Mouse (Mus musculus): ENCODE data around the gene Epm2a. TPM values are rescaled to one million over a fixed set of nuclear protein-coding genes. Genes with fewer than 3 reads are reported as not detected.
"Not testable (repeated sequence)": the region's sequence is repeated elsewhere in the genome, so short reads cannot be mapped to it uniquely, and the experiment has no call there.

Epm2a gene
- polyA plus RNA-seq (2012; rRNA removed), result 8.3 and 8.5 TPM in 2 replicates

GRCm38 (mm10) chr10:11343205-11344141 is at the start of gene Epm2a:
Epm2a (plus strand) TSS chr10:11343404.
- DNase-seq (ENCODE audit: low read depth), result no peak

GRCm38 (mm10) chr10:11298418-11298817 is 44.8 kb upstream of the Epm2a start:
- no peak for DNase-seq (ENCODE audit: low read depth)

- no peak for DNase-seq (ENCODE audit: low read depth)
These were observed 37.7 kb upstream of the Epm2a start for GRCm38 (mm10) chr10:11305365-11306053.

GRCm38 (mm10) chr10:11306054-11306367 is 37.2 kb upstream of the Epm2a start:
- no peak for DNase-seq (ENCODE audit: low read depth)

GRCm38 (mm10) chr10:11309866-11310265 is 33.3 kb upstream of the Epm2a start:
- DNase-seq (ENCODE audit: low read depth), result no peak

- DNase-seq (ENCODE audit: low read depth), result no peak
These were observed 32.7 kb upstream of the Epm2a start for GRCm38 (mm10) chr10:11310481-11310880.

- not testable (repeated sequence) for DNase-seq (ENCODE audit: low read depth)
These were observed 25.2 kb upstream of the Epm2a start for GRCm38 (mm10) chr10:11317856-11318454.

- DNase-seq (ENCODE audit: low read depth), result no peak
These were observed 23.7 kb upstream of the Epm2a start for GRCm38 (mm10) chr10:11319446-11319970.

- no peak for DNase-seq (ENCODE audit: low read depth)
These were observed 20.9 kb upstream of the Epm2a start for GRCm38 (mm10) chr10:11322316-11322715.

- no peak for DNase-seq (ENCODE audit: low read depth)
These were observed 19.9 kb upstream of the Epm2a start for GRCm38 (mm10) chr10:11323202-11323898.

- DNase-seq (ENCODE audit: low read depth), result no peak
These were observed 16.7 kb upstream of the Epm2a start for GRCm38 (mm10) chr10:11326526-11326925.

- no peak for DNase-seq (ENCODE audit: low read depth)
These were observed 1.6 kb downstream of the Epm2a start for GRCm38 (mm10) chr10:11344536-11345468.

- not testable (repeated sequence) for DNase-seq (ENCODE audit: low read depth)
These were observed 7.2 kb downstream of the Epm2a start for GRCm38 (mm10) chr10:11350243-11350974.

- DNase-seq (ENCODE audit: low read depth), result no peak
These were observed 11.4 kb downstream of the Epm2a start for GRCm38 (mm10) chr10:11354609-11355008.

GRCm38 (mm10) chr10:11361985-11362692 is 18.9 kb downstream of the Epm2a start:
- DNase-seq (ENCODE audit: low read depth), result no peak

GRCm38 (mm10) chr10:11362896-11363487 is 19.8 kb downstream of the Epm2a start:
- no peak for DNase-seq (ENCODE audit: low read depth)

GRCm38 (mm10) chr10:11381302-11381701 is 38.1 kb downstream of the Epm2a start:
- DNase-seq (ENCODE audit: low read depth), result no peak

- DNase-seq (ENCODE audit: low read depth), result no peak
These were observed 67.7 kb downstream of the Epm2a start for GRCm38 (mm10) chr10:11410926-11411325.

GRCm38 (mm10) chr10:11420071-11420470 is 76.9 kb downstream of the Epm2a start:
- DNase-seq (ENCODE audit: low read depth), result no peak

All from gonadal fat pad, adult 2 months (tissue).